Mouse (Mus musculus): Measurements from ENCODE around the gene Gm5089.

- no peak for TF ChIP-seq GATA1 (IDR thresholded peaks at IDR 0.05; ENCODE audit: borderline replicate concordance, low read length)
- no peak for TF ChIP-seq FLI1 (IDR thresholded peaks at IDR 0.05; ENCODE audit: low read length)
Measured at GRCm38 (mm10) chr14:122434039-122434438, 16.9 kb downstream of the Gm5089 start.

Data from megakaryocyte, embryonic 14.5 days (primary cell).